Mouse (Mus musculus): ENCODE measurements at regions not wholly inside any gene's neighbourhood (a gene's known extent, or its start where the extent isn't known, plus 50 kb on each side); places are given as distances from the start of the nearest gene placed in this dataset.

- Histone ChIP-seq H3K9ac (ENCODE audit: low read depth, low read length, severe bottlenecking) (no peak overlapping the region), H3K27me3 (ENCODE audit: control insufficient read depth, insufficient read depth, low read length) (no peaks in the 10 kb centered on the region), H3K4me2 (replicated peaks; ENCODE audit: low read depth, low read length, severe bottlenecking) (no peak overlapping the region), H3K9me3 (ENCODE audit: control insufficient read depth, low read length) (no peaks in the 10 kb centered on the region), H3K27ac (replicated peaks; ENCODE audit: low read depth, low read length) (no peak overlapping the region), H3K4me1 (ENCODE audit: control insufficient read depth, insufficient read depth, low read length) (peaks cover 29% of the 10 kb centered on the region), H3K4me3 (replicated peaks; ENCODE audit: low read length) (no peak overlapping the region), H3K36me3 (ENCODE audit: control insufficient read depth, insufficient read depth, low read length) (no peaks in the 10 kb centered on the region)
- TF ChIP-seq POLR2A (IDR thresholded peaks at IDR 0.05; ENCODE audit: borderline replicate concordance, extremely low read depth, insufficient read depth, insufficient read length): no peak
- 27% methylated on average over 12 of the region's 12 CpGs for WGBS
- DNase-seq (ENCODE audit: low spot score) (peak; percentile 71), ATAC-seq (ENCODE audit: low FRiP score, low read depth) (peak; percentile 56; the same call in 1 of the 2 replicates)
These were observed 69.5 kb downstream of the Aldh8a1 start for GRCm38 (mm10) chr10:21446641-21447040.

GRCm38 (mm10) chr10:21448132-21448531, 71.0 kb downstream of the Aldh8a1 start:
- DNase-seq (ENCODE audit: low spot score): no peak
- no peak for ATAC-seq (ENCODE audit: low FRiP score, low read depth)
- H3K4me2 ChIP-seq (replicated peaks; ENCODE audit: low read depth, low read length, severe bottlenecking): no peak overlapping the region
- no peak overlapping the region for H3K9ac ChIP-seq (ENCODE audit: low read depth, low read length, severe bottlenecking)
- 87% methylated on average over 3 of the region's 3 CpGs for WGBS
- no peaks in the 10 kb centered on the region for H3K9me3 ChIP-seq (ENCODE audit: control insufficient read depth, low read length)
- no peak overlapping the region for H3K27ac ChIP-seq (replicated peaks; ENCODE audit: low read depth, low read length)
- no peaks in the 10 kb centered on the region for H3K27me3 ChIP-seq (ENCODE audit: control insufficient read depth, insufficient read depth, low read length)
- peaks cover 28% of the 10 kb centered on the region for H3K4me1 ChIP-seq (ENCODE audit: control insufficient read depth, insufficient read depth, low read length)
- no peak overlapping the region for H3K4me3 ChIP-seq (replicated peaks; ENCODE audit: low read length)
- no peaks in the 10 kb centered on the region for H3K36me3 ChIP-seq (ENCODE audit: control insufficient read depth, insufficient read depth, low read length)
- TF ChIP-seq POLR2A (IDR thresholded peaks at IDR 0.05; ENCODE audit: borderline replicate concordance, extremely low read depth, insufficient read depth, insufficient read length): no peak

GRCm38 (mm10) chr10:21448942-21449341, 71.9 kb downstream of the Aldh8a1 start:
- WGBS: 77% methylated on average over 5 of the region's 5 CpGs
- no peak overlapping the region for H3K4me2 ChIP-seq (replicated peaks; ENCODE audit: low read depth, low read length, severe bottlenecking)
- H3K4me1 ChIP-seq (ENCODE audit: control insufficient read depth, insufficient read depth, low read length): peaks cover 23% of the 10 kb centered on the region
- H3K9ac ChIP-seq (ENCODE audit: low read depth, low read length, severe bottlenecking): no peak overlapping the region
- ATAC-seq (ENCODE audit: low FRiP score, low read depth) (no peak), DNase-seq (ENCODE audit: low spot score) (no peak)
- no peak for TF ChIP-seq POLR2A (IDR thresholded peaks at IDR 0.05; ENCODE audit: borderline replicate concordance, extremely low read depth, insufficient read depth, insufficient read length)
- no peak overlapping the region for H3K27ac ChIP-seq (replicated peaks; ENCODE audit: low read depth, low read length)
- H3K9me3 ChIP-seq (ENCODE audit: control insufficient read depth, low read length): no peaks in the 10 kb centered on the region
- no peaks in the 10 kb centered on the region for H3K27me3 ChIP-seq (ENCODE audit: control insufficient read depth, insufficient read depth, low read length)
- H3K4me3 ChIP-seq (replicated peaks; ENCODE audit: low read length): no peak overlapping the region
- no peaks in the 10 kb centered on the region for H3K36me3 ChIP-seq (ENCODE audit: control insufficient read depth, insufficient read depth, low read length)

GRCm38 (mm10) chr10:21452611-21453010, 75.5 kb downstream of the Aldh8a1 start:
- no peaks in the 10 kb centered on the region for H3K36me3 ChIP-seq (ENCODE audit: control insufficient read depth, insufficient read depth, low read length)
- H3K4me1 ChIP-seq (ENCODE audit: control insufficient read depth, insufficient read depth, low read length): peaks cover 14% of the 10 kb centered on the region
- no peaks in the 10 kb centered on the region for H3K27me3 ChIP-seq (ENCODE audit: control insufficient read depth, insufficient read depth, low read length)
- no peak overlapping the region for H3K27ac ChIP-seq (replicated peaks; ENCODE audit: low read depth, low read length)
- H3K4me3 ChIP-seq (replicated peaks; ENCODE audit: low read length): no peak overlapping the region
- TF ChIP-seq POLR2A (IDR thresholded peaks at IDR 0.05; ENCODE audit: borderline replicate concordance, extremely low read depth, insufficient read depth, insufficient read length): no peak
- WGBS: 95% methylated on average over 2 of the region's 2 CpGs
- no peaks in the 10 kb centered on the region for H3K9me3 ChIP-seq (ENCODE audit: control insufficient read depth, low read length)
- no peak overlapping the region for H3K9ac ChIP-seq (ENCODE audit: low read depth, low read length, severe bottlenecking)
- no peak overlapping the region for H3K4me2 ChIP-seq (replicated peaks; ENCODE audit: low read depth, low read length, severe bottlenecking)
- ATAC-seq (ENCODE audit: low FRiP score, low read depth): no peak
- no peak for DNase-seq (ENCODE audit: low spot score)

GRCm38 (mm10) chr10:21453527-21453926, 76.4 kb downstream of the Aldh8a1 start:
- 86% methylated on average over 3 of the region's 3 CpGs for WGBS
- DNase-seq (ENCODE audit: low spot score) (no peak), ATAC-seq (ENCODE audit: low FRiP score, low read depth) (no peak)

GRCm38 (mm10) chr10:21454153-21454552, 77.1 kb downstream of the Aldh8a1 start:
- H3K4me2 ChIP-seq (replicated peaks; ENCODE audit: low read depth, low read length, severe bottlenecking): no peak overlapping the region
- no peak for TF ChIP-seq POLR2A (IDR thresholded peaks at IDR 0.05; ENCODE audit: borderline replicate concordance, extremely low read depth, insufficient read depth, insufficient read length)
- H3K36me3 ChIP-seq (ENCODE audit: control insufficient read depth, insufficient read depth, low read length): no peaks in the 10 kb centered on the region
- no peak overlapping the region for H3K4me3 ChIP-seq (replicated peaks; ENCODE audit: low read length)
- H3K9ac ChIP-seq (ENCODE audit: low read depth, low read length, severe bottlenecking): no peak overlapping the region
- ATAC-seq (ENCODE audit: low FRiP score, low read depth) (no peak), DNase-seq (ENCODE audit: low spot score) (no peak)
- 69% methylated on average over 5 of the region's 5 CpGs for WGBS
- H3K9me3 ChIP-seq (ENCODE audit: control insufficient read depth, low read length): no peaks in the 10 kb centered on the region
- no peaks in the 10 kb centered on the region for H3K27me3 ChIP-seq (ENCODE audit: control insufficient read depth, insufficient read depth, low read length)
- H3K4me1 ChIP-seq (ENCODE audit: control insufficient read depth, insufficient read depth, low read length): peaks cover 14% of the 10 kb centered on the region
- no peak overlapping the region for H3K27ac ChIP-seq (replicated peaks; ENCODE audit: low read depth, low read length)

More at GRCm38 (mm10) chr10:21453527-21453926, 76.4 kb downstream of the Aldh8a1 start:
- Histone ChIP-seq H3K27ac (replicated peaks; ENCODE audit: low read depth, low read length) (no peak overlapping the region), H3K9ac (ENCODE audit: low read depth, low read length, severe bottlenecking) (no peak overlapping the region), H3K36me3 (ENCODE audit: control insufficient read depth, insufficient read depth, low read length) (no peaks in the 10 kb centered on the region), H3K4me2 (replicated peaks; ENCODE audit: low read depth, low read length, severe bottlenecking) (no peak overlapping the region), H3K4me1 (ENCODE audit: control insufficient read depth, insufficient read depth, low read length) (peaks cover 14% of the 10 kb centered on the region), H3K4me3 (replicated peaks; ENCODE audit: low read length) (no peak overlapping the region), H3K9me3 (ENCODE audit: control insufficient read depth, low read length) (no peaks in the 10 kb centered on the region), H3K27me3 (ENCODE audit: control insufficient read depth, insufficient read depth, low read length) (no peaks in the 10 kb centered on the region)
- TF ChIP-seq POLR2A (IDR thresholded peaks at IDR 0.05; ENCODE audit: borderline replicate concordance, extremely low read depth, insufficient read depth, insufficient read length): no peak

All from limb, embryonic 14.5 days (tissue).